Mouse (Mus musculus) kidney, adult 2 months (tissue): ENCODE results near the gene Stk38.

Experiments used
- CTCF ChIP-seq: fragments of 200-500 bp; conservative IDR thresholded peaks from 2 replicates; pipeline ENCODE4 v1.5.1; 2011; ENCODE audit warnings: low read depth, mild to moderate bottlenecking, control low read depth, low read length, moderate library complexity, mixed read lengths; ENCODE audit not compliant: insufficient read depth, insufficient read length
- POLR2A ChIP-seq: fragments of 200-500 bp; IDR thresholded peaks from one replicate; pipeline ENCODE4 v1.6.1; 2011; ENCODE audit warnings: low read depth, low read length, control low read depth

DNA sequence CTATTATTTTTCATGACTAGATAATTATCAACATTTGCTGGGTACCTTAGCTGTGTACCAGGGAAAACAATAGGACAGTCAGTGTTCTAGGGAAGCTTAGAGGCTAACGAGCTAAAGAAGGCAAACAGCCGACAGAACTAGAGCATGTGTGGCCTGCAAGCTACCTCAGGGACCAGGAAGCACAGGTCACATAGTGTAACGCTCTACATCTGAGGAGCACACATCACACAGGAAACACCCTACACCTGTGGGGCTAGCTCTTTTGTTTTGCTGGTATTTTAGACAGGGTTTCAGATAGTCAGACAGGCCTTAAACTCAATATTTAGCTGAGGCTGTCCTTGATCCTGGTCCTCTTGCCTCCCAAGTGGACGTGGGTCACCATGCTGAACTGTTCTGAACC is 13.2 kb downstream of the Stk38 start:
- TF ChIP-seq POLR2A: no peak
- no peak for TF ChIP-seq CTCF
